13 mouse cellular contexts compared by ENCODE assay signal in the genomic region with DNA sequence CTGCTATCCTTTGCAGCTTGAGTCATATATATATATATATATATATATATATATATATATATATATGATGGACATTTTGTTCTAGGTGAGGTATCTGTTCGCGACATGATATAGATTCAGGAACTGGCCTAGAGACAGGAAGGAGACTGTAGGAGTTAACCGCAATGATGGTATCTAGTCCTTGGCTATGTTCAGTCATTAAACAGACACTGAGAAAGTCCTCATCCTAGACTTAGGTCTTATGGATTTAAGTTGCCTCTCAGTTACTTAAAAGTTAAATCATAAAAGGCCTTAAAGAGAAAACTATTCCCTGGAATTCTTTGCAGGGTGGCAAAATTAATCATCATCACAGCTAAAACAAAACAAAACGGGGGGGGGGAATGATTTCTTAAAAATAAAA. TPM values are rescaled to one million over a fixed set of nuclear protein-coding genes. Genes with fewer than 3 reads are reported as not detected.
DNase-seq lines count a peak whose midpoint lies in the region; ATAC-seq and TF ChIP-seq lines count a peak whose summit lies in the region.
"Had no signal": no experiment of that assay in that cellular context is flagged by ENCODE, and none has a peak within 500 bp of the region (broad histone marks: within the 10 kb centered on the region; RNA-seq: fewer than 3 reads in every experiment).

No protein-coding gene starts in this region.

- H3K36me3 ChIP-seq in forebrain, embryonic 16.5 days (ENCODE audit: control insufficient read depth, insufficient read depth) = no peaks in the 10 kb centered on the region
- no peaks in the 10 kb centered on the region for H3K36me3 ChIP-seq in midbrain, embryonic 13.5 days

- TF ChIP-seq POLR2A in cerebellum, adult 2 months (IDR thresholded peaks at IDR 0.05; ENCODE audit: borderline replicate concordance, insufficient read depth, low read length) = no peak
- no peak for TF ChIP-seq POLR2A in brain, embryonic 14.5 days (IDR thresholded peaks at IDR 0.05; ENCODE audit: borderline replicate concordance, extremely low read depth, insufficient read depth, insufficient read length, poor library complexity, severe bottlenecking)

- peak overlapping the region; percentile 41 for H3K4me2 ChIP-seq in forebrain, embryonic 16.5 days (ENCODE audit: low read length)
- H3K4me2 ChIP-seq in midbrain, embryonic 13.5 days (replicated peaks) = peak overlapping the region; percentile 44

- H3K9me3 ChIP-seq in forebrain, embryonic 16.5 days (ENCODE audit: control insufficient read depth, low read length) = no peaks in the 10 kb centered on the region
- H3K9me3 ChIP-seq in midbrain, embryonic 13.5 days = no peaks in the 10 kb centered on the region

- DNase-seq in cerebellum, adult 2 months = peak in 1 of 2 experiments; percentile 17
- no peak for DNase-seq in cerebellum, postnatal 36 days
- DNase-seq in brain, embryonic 14.5 days (ENCODE audit: low read depth) = peak; percentile 44
- no peak for DNase-seq in natural killer cell, adult 2 months (ENCODE audit: low spot score in 2 of 2)
- DNase-seq in MN1 (ENCODE audit: low spot score) = no peak
- DNase-seq in left cerebral cortex, postnatal 36 days (ENCODE audit: low spot score in 2 of 2) = no peak
- DNase-seq: heart, postnatal 4 days; left cerebral cortex, postnatal 4 days; thymus, adult 18-20 months had no signal

- peak overlapping the region; percentile 93 for H3K4me3 ChIP-seq in cerebellum, adult 2 months (replicated peaks; ENCODE audit: insufficient read depth, low read depth, low read length)
- H3K4me3 ChIP-seq in forebrain, embryonic 16.5 days (replicated peaks; ENCODE audit: low read length) = peak overlapping the region; percentile 46
- peak overlapping the region; percentile 49 for H3K4me3 ChIP-seq in midbrain, embryonic 13.5 days (replicated peaks)

- H3K27me3 ChIP-seq in cerebellum, adult 2 months (ENCODE audit: control insufficient read depth, insufficient read depth, low read length) = no peaks in the 10 kb centered on the region
- peaks cover 14% of the 10 kb centered on the region for H3K27me3 ChIP-seq in forebrain, embryonic 16.5 days (replicated peaks; ENCODE audit: control insufficient read depth, insufficient read depth, low read length)
- H3K27me3 ChIP-seq in midbrain, embryonic 13.5 days = peaks cover 97% of the 10 kb centered on the region

- no peak for ATAC-seq in forebrain, embryonic 16.5 days
- no peak for ATAC-seq in midbrain, embryonic 13.5 days

- WGBS in cerebellum, adult 2 months = 6% methylated on average over 4 of the region's 4 CpGs
- WGBS in forebrain, embryonic 16.5 days = 7% methylated on average over 4 of the region's 4 CpGs
- 8% methylated on average over 4 of the region's 4 CpGs for WGBS in midbrain, embryonic 13.5 days

- intact Hi-C loops in left cerebral cortex, postnatal 36 days (cut with DNase I) = loop anchor here (5.0 kb wide), 1 partner anchor 546 kb away; no protein-coding TSS in a partner anchor

- H3K4me1 ChIP-seq in cerebellum, adult 2 months (ENCODE audit: control insufficient read depth, insufficient read depth, low read length) = no peaks in the 10 kb centered on the region
- H3K4me1 ChIP-seq in forebrain, embryonic 16.5 days (replicated peaks; ENCODE audit: control insufficient read depth, insufficient read depth, low read length) = peaks cover 60% of the 10 kb centered on the region
- H3K4me1 ChIP-seq in midbrain, embryonic 13.5 days (replicated peaks) = peaks cover 46% of the 10 kb centered on the region

- peak overlapping the region; percentile 99; the same call in 1 of the 2 replicates for H3K27ac ChIP-seq in cerebellum, adult 2 months (ENCODE audit: insufficient read depth, low read length)
- H3K27ac ChIP-seq in forebrain, embryonic 16.5 days (ENCODE audit: low read length) = no peak overlapping the region
- no peak overlapping the region for H3K27ac ChIP-seq in midbrain, embryonic 13.5 days
- H3K27ac ChIP-seq: liver, embryonic 14.5 days had no signal

- no peak overlapping the region; the same call in 1 of the 2 replicates for H3K9ac ChIP-seq in forebrain, embryonic 16.5 days (replicated peaks; ENCODE audit: low read depth, low read length)
- H3K9ac ChIP-seq in midbrain, embryonic 13.5 days (replicated peaks) = no peak overlapping the region
- H3K9ac ChIP-seq: liver, embryonic 14.5 days had no signal

- no peak for TF ChIP-seq CTCF in cerebellum, adult 2 months (IDR thresholded peaks at IDR 0.05; ENCODE audit: borderline replicate concordance, insufficient read depth, low read depth, low read length)
- TF ChIP-seq CTCF in brain, embryonic 14.5 days (IDR thresholded peaks at IDR 0.05; ENCODE audit: borderline replicate concordance, extremely low read depth, insufficient read depth, insufficient read length) = no peak

RNA-seq across cellular contexts. Expression of a gene that starts 9.6 kb away (rescaled TPM):
- polyA plus RNA-seq in cerebellum, adult 2 months (2012; rRNA removed) = 84.5 and 103 TPM in 2 replicates
- 63.3 and 76.2 TPM in 2 replicates for polyA plus RNA-seq in brain, embryonic 14.5 days (2012; rRNA removed)
- polyA plus RNA-seq in forebrain, embryonic 16.5 days (2015; fragmentation: Nextera tagmentation; extraction: Ambion mirVana) = 39.9 and 42.2 TPM in 2 replicates
- polyA plus RNA-seq in midbrain, embryonic 13.5 days (2015; fragmentation: Nextera tagmentation; extraction: Ambion mirVana) = 39.9 and 40.9 TPM in 2 replicates
- 10 to 100 TPM in 1 of 2 experiments, 1 to 10 TPM in 1; 8.1 to 12.4 TPM for total RNA-seq in left cerebral cortex, postnatal 36 days (2021)
- total RNA-seq: gastrocnemius, adult 18-20 months had no signal
